Mouse (Mus musculus): ENCODE data around the gene Phf14.

- TF ChIP-seq JUND (IDR thresholded peaks at IDR 0.05; ENCODE audit: low read depth, low read length), result no peak
- TF ChIP-seq CTCF (IDR thresholded peaks at IDR 0.05 in 2 of 3, conservative IDR thresholded peaks at IDR 0.05 in 1 of 3; ENCODE audit: control insufficient read depth in 1 of 3, insufficient read depth in 1 of 3, low read depth in 2 of 3, low read length in 3 of 3, poor library complexity in 1 of 3, severe bottlenecking in 1 of 3), result no peak
Measured at GRCm38 (mm10) chr6:12026804-12027537, 119.4 kb downstream of the Phf14 start.
